Mouse (Mus musculus) thymus, adult 2 months (tissue): Measurements from ENCODE around the gene Cdkl3.
A peak's percentile ranks its signal among the peaks of the same experiment; 100 is the strongest.

Source experiments
- CTCF ChIP-seq: fragments of 200-500 bp; IDR thresholded peaks from 2 replicates; pipeline ENCODE4 v1.5.1; 2012; ENCODE audit warnings: mild to moderate bottlenecking, control low read depth, low read length, moderate library complexity, borderline replicate concordance; ENCODE audit not compliant: control insufficient read depth, poor library complexity, insufficient read depth; ENCODE audit errors: extremely low read depth
- POLR2A ChIP-seq: fragments of 200-500 bp; IDR thresholded peaks from 2 replicates; pipeline ENCODE4 v1.6.1; 2012; ENCODE audit warnings: mild to moderate bottlenecking, low read length, control low read depth, moderate library complexity; ENCODE audit not compliant: control insufficient read depth, poor library complexity, insufficient read depth; ENCODE audit errors: extremely low read depth

DNA sequence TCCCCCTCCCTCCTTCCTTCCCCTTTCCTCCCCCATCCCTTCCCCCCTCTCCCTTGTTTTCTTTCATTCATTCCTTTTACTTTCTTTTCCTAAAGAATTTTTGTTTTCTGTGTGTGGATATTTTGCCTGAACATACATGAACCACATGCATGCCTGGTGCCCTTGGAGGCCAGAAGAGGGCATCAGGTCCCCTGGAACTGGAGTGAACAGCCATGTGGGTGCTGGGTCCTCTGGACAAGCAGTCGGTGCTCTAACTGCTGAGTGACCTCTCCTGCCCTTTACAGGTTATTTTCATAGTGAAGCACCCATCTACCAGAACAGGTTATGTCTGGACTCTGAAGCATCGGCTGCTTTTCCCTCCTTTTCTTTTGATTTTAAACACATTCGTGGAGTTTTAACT is 60.4 kb downstream of the Cdkl3 start:
- TF ChIP-seq POLR2A: no peak
- peak; percentile 62; the same call in 1 of the 2 replicates for TF ChIP-seq CTCF
